Mouse (Mus musculus) bone marrow, adult 2 months (tissue): Measurements from ENCODE around the gene Aldh1l2. TPM values are rescaled to one million over a fixed set of nuclear protein-coding genes. Genes with fewer than 3 reads are reported as not detected.
"Not testable (repeated sequence)": the region's sequence is repeated elsewhere in the genome, so short reads cannot be mapped to it uniquely, and the experiment has no call there.

ENCODE experiments used
- H3K27ac ChIP-seq: fragments of 200-500 bp; 2 replicates; pipeline ENCODE4 v1.5.1; 2012; ENCODE audit warnings: low read depth, mild to moderate bottlenecking, control low read depth, inconsistent platforms, low read length; ENCODE audit not compliant: control insufficient read depth, poor library complexity, insufficient read depth
- H3K4me1 ChIP-seq: fragments of 200-500 bp; 2 replicates; pipeline ENCODE4 v1.6.1; 2011; ENCODE audit warnings: low read length; ENCODE audit not compliant: control insufficient read depth, insufficient read depth
- H3K4me3 ChIP-seq: fragments of 200-500 bp; replicated peaks from 2 replicates; pipeline ENCODE3; 2011; ENCODE audit warnings: mild to moderate bottlenecking, low read depth, low read length, control low read depth; ENCODE audit not compliant: control insufficient read depth
- CTCF ChIP-seq: fragments of 200-500 bp; IDR thresholded peaks from 2 replicates; pipeline ENCODE4 v1.5.1; 2011; ENCODE audit warnings: low read length, control low read depth; ENCODE audit not compliant: control insufficient read depth, insufficient read depth
- POLR2A ChIP-seq: fragments of 200-500 bp; IDR thresholded peaks from 2 replicates; pipeline ENCODE4 v1.6.1; 2011; ENCODE audit warnings: low read depth, mild to moderate bottlenecking, control low read depth, low read length, borderline replicate concordance; ENCODE audit not compliant: control insufficient read depth
- WGBS: fragments of 180-500 bp; shearing (Covaris S2); methylation state at CpG from one replicate; pipeline ENCODE4 v1.1.7; 2018; 5-methylcytosine and 5-hydroxymethylcytosine counted together
- polyA plus RNA-seq: library from polyadenylated mRNA; stranded (reverse); fragments of >200 nt; gene quantifications from 2 replicates; pipeline ENCODE4 v1.2.4, GENCODE M21; 2011; ENCODE audit warnings: low replicate concordance; ENCODE audit not compliant: missing spikeins, insufficient read depth, insufficient read length

Aldh1l2 gene
- polyA plus RNA-seq, 1 experiment, result 3.0 TPM

GRCm38 (mm10) chr10:83539311-83539980, 5.5 kb upstream of the Aldh1l2 start:
- Histone ChIP-seq H3K4me3 (no peak overlapping the region), H3K4me1 (no peaks in the 10 kb centered on the region), H3K27ac (no peak overlapping the region)
- 76% methylated on average over 6 of the region's 6 CpGs for WGBS
- TF ChIP-seq POLR2A (no peak), CTCF (no peak)

- Histone ChIP-seq H3K4me3 (no peak overlapping the region), H3K4me1 (peaks cover 2% of the 10 kb centered on the region), H3K27ac (no peak overlapping the region)
- 7% methylated on average over 1 of the region's 1 CpGs for WGBS
- TF ChIP-seq POLR2A (no peak), CTCF (no peak)
Measured at GRCm38 (mm10) chr10:83536436-83536835, 2.5 kb upstream of the Aldh1l2 start.

GRCm38 (mm10) chr10:83533258-83533909, 556 bp downstream of the Aldh1l2 start:
- 3% methylated on average over 27 of the region's 27 CpGs for WGBS

GRCm38 (mm10) chr10:83530384-83530967, 3.5 kb downstream of the Aldh1l2 start:
- H3K4me3 ChIP-seq, result no peak overlapping the region
- H3K27ac ChIP-seq, result no peak overlapping the region
- H3K4me1 ChIP-seq, result peaks cover 2% of the 10 kb centered on the region
- WGBS, result 52% methylated on average over 6 of the region's 6 CpGs
- TF ChIP-seq POLR2A (no peak), CTCF (no peak)

More at GRCm38 (mm10) chr10:83533258-83533909, 556 bp downstream of the Aldh1l2 start:
- Histone ChIP-seq H3K4me1 (peaks cover 2% of the 10 kb centered on the region), H3K4me3 (no peak overlapping the region), H3K27ac (no peak overlapping the region)
- TF ChIP-seq POLR2A (no peak), CTCF (no peak)

GRCm38 (mm10) chr10:83524238-83524637, 9.7 kb downstream of the Aldh1l2 start:
- H3K4me1 ChIP-seq, H3K27ac ChIP-seq, H3K4me3 ChIP-seq: not testable (repeated sequence)

- 79% methylated on average over 4 of the region's 4 CpGs for WGBS
- Histone ChIP-seq H3K27ac (no peak overlapping the region), H3K4me3 (no peak overlapping the region), H3K4me1 (no peaks in the 10 kb centered on the region)
- 0 out of 2 replicates have a peak, but pooled peaks have one; percentile 25 for TF ChIP-seq CTCF
- no peak for TF ChIP-seq POLR2A
Measured at GRCm38 (mm10) chr10:83520990-83521389, 12.9 kb downstream of the Aldh1l2 start.

GRCm38 (mm10) chr10:83513736-83514135, 20.2 kb downstream of the Aldh1l2 start:
- Histone ChIP-seq H3K27ac (no peak overlapping the region), H3K4me3 (no peak overlapping the region), H3K4me1 (no peaks in the 10 kb centered on the region)
- WGBS, result 83% methylated on average over 8 of the region's 8 CpGs
- TF ChIP-seq CTCF (no peak), POLR2A (no peak)

- Histone ChIP-seq H3K4me1 (no peaks in the 10 kb centered on the region), H3K4me3 (no peak overlapping the region), H3K27ac (no peak overlapping the region)
- TF ChIP-seq CTCF, result no peak
- 48% methylated on average over 5 of the region's 5 CpGs for WGBS
Measured at GRCm38 (mm10) chr10:83511304-83511703, 22.6 kb downstream of the Aldh1l2 start.
